Mouse (Mus musculus): Measurements from ENCODE around the gene Ttc17. TPM values are rescaled to one million over a fixed set of nuclear protein-coding genes. Genes with fewer than 3 reads are reported as not detected.

Ttc17 gene
- total RNA-seq, 2 experiments from 2014 or later, result 30.5 to 48.7 TPM

GRCm38 (mm10) chr2:94302393-94302792 is 104.1 kb downstream of the Ttc17 start:
- DNase-seq (ENCODE audit: low spot score in 2 of 2), result no peak

- no peak for DNase-seq (ENCODE audit: low spot score in 2 of 2)
Measured at GRCm38 (mm10) chr2:94301749-94302148, 104.7 kb downstream of the Ttc17 start.

GRCm38 (mm10) chr2:94297467-94297866 is 109.0 kb downstream of the Ttc17 start:
- DNase-seq (ENCODE audit: low spot score in 2 of 2), result no peak

GRCm38 (mm10) chr2:94290483-94290882 is 116.0 kb downstream of the Ttc17 start:
- peak; percentile 70 to 71 for DNase-seq (ENCODE audit: low spot score in 2 of 2)

GRCm38 (mm10) chr2:94289659-94290058 is 116.8 kb downstream of the Ttc17 start:
- DNase-seq (ENCODE audit: low spot score in 2 of 2), result no peak

- DNase-seq (ENCODE audit: low spot score in 2 of 2), result no peak
Measured at GRCm38 (mm10) chr2:94289169-94289568, 117.3 kb downstream of the Ttc17 start.

GRCm38 (mm10) chr2:94288086-94288485 is 118.4 kb downstream of the Ttc17 start:
- no peak for DNase-seq (ENCODE audit: low spot score in 2 of 2)

- peak in 1 of 2 experiments; percentile 34 for DNase-seq (ENCODE audit: low spot score in 2 of 2)
Measured at GRCm38 (mm10) chr2:94287435-94287834, 119.1 kb downstream of the Ttc17 start.

- no peak for DNase-seq (ENCODE audit: low spot score in 2 of 2)
Measured at GRCm38 (mm10) chr2:94283526-94283925, 123.0 kb downstream of the Ttc17 start.

- DNase-seq (ENCODE audit: low spot score in 2 of 2), result no peak
Measured at GRCm38 (mm10) chr2:94279596-94279995, 126.9 kb downstream of the Ttc17 start.

GRCm38 (mm10) chr2:94276103-94276502 is 130.4 kb downstream of the Ttc17 start:
- DNase-seq (ENCODE audit: low spot score in 2 of 2), result no peak

- no peak for DNase-seq (ENCODE audit: low spot score in 2 of 2)
Measured at GRCm38 (mm10) chr2:94275658-94276057, 130.8 kb downstream of the Ttc17 start.

- peak; percentile 87 to 88 for DNase-seq (ENCODE audit: low spot score in 2 of 2)
Measured at GRCm38 (mm10) chr2:94273154-94274021, 133.1 kb downstream of the Ttc17 start.

- DNase-seq (ENCODE audit: low spot score in 2 of 2), result no peak
Measured at GRCm38 (mm10) chr2:94271176-94271575, 135.3 kb downstream of the Ttc17 start.

GRCm38 (mm10) chr2:94268835-94269234 is 137.7 kb downstream of the Ttc17 start:
- DNase-seq (ENCODE audit: low spot score in 2 of 2), result no peak

GRCm38 (mm10) chr2:94267213-94267850 is 139.2 kb downstream of the Ttc17 start:
- DNase-seq (ENCODE audit: low spot score in 2 of 2), result no peak

GRCm38 (mm10) chr2:94266381-94267160 is 139.9 kb downstream of the Ttc17 start:
- DNase-seq (ENCODE audit: low spot score in 2 of 2), result no peak

GRCm38 (mm10) chr2:94265221-94266191 is 141.0 kb downstream of the Ttc17 start:
- DNase-seq (ENCODE audit: low spot score in 2 of 2), result peak; percentile 39 to 49

- no peak for DNase-seq (ENCODE audit: low spot score in 2 of 2)
Measured at GRCm38 (mm10) chr2:94264631-94265098, 141.8 kb downstream of the Ttc17 start.

GRCm38 (mm10) chr2:94264006-94264405 is 142.5 kb downstream of the Ttc17 start:
- DNase-seq (ENCODE audit: low spot score in 2 of 2), result no peak

Measured in adrenal gland, adult 18-20 months (tissue).